Mouse (Mus musculus) heart, postnatal 10 days (tissue): ENCODE results near the gene Ska3. TPM values are rescaled to one million over a fixed set of nuclear protein-coding genes. Genes with fewer than 3 reads are reported as not detected.
A peak's percentile ranks its signal among the peaks of the same experiment; 100 is the strongest.
"Not testable (repeated sequence)": the region's sequence is repeated elsewhere in the genome, so short reads cannot be mapped to it uniquely, and the experiment has no call there.

Experiments
- DNase-seq, 2 experiments: peaks; one replicate each; pipeline ENCODE4 v3.0.0; 2021
- intact Hi-C: fragments of 180-260 bp; cut with DNase I; formaldehyde crosslinking; loops from one replicate; pipeline ENCODE4 v1.15.1; 2025
- total RNA-seq, 2 experiments: library from RNA; stranded (reverse); gene quantifications; 2 replicates each; pipeline ENCODE4 v1.2.3; 2021

The Ska3 gene
- 1 to 10 TPM; 2.6 to 2.9 TPM for total RNA-seq

GRCm38 (mm10) chr14:57825788-57826751 is at the start of gene Ska3, which contains the start of gene Mrpl57:
Gene Ska3, minus strand, starts transcription at chr14:57826185.
Gene Mrpl57, plus strand, starts transcription at chr14:57826234.
- intact Hi-C loops: loop anchor here (5.0 kb wide), 1 partner anchor 86 kb away; no protein-coding TSS in a partner anchor
- DNase-seq: peak; percentile 95 to 97

DNA sequence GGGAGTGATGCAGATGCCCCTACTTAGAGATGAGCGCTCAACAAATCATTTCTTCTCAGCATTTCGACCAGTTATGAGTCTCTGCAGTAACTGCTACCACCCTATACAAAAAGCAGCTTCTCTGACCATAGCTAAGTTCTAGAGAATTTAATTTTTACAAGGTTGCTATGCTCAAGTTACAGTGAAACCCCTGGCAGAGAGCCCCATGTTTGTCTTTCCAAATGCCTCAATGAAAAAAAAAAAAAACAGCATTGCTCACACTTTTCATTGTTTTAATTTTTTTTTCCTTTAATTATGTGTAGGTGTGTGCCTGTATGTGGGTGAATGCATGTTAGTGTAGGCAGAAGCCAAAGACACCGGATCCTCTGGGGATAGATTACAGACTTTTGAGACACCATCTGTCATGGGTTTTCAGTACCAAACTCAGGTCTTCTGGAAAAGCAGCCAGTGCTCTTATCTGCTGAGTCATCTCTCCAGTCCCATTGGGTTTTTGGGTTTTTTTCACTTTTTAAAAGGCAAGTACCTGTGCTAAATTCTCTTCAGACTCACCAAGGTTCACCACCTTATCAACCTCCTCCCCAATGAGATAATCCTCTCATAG is 40.8 kb upstream of the Ska3 start:
- intact Hi-C loops: no loop called here
- DNase-seq: no peak

DNA sequence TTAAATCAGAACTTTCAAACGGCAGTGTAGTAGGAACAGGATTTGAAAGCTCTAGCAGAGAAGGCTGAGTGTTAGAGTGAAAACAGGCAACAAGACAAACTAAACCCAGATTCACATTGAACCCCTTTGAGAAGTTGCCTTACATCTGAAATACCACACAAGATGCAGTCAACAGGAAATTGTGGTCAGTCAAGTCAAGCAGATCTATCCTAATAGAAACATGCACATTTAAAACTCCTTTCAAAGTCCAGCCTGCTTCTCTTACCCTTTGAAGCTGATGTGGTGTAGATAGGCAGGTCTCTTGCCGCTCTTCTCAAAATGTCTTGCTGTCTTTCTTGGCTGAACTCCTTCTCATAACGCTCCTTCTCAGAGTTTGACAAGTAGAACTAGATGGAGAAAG is 39.3 kb upstream of the Ska3 start:
- intact Hi-C loops: no loop called here
- no peak for DNase-seq

DNA sequence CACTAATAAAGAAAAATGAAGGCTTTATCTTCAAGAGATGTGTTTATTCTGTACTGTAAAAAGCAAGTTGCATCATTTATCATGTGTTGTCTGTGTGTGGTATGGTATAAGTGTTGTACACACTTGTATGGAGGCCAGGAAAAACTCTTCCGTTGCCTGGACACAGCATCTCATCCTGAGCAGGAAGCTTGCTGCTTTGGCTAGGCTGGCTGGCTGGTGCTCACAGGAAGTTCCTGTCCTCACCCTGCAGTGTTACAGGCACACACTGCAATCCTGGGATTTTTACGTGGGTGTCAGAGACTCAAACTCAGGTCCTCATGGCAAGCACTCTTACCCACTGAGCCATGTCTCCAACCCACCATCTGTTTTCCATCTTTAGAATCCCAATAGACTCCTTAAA is 37.1 kb upstream of the Ska3 start:
- intact Hi-C loops: no loop called here
- peak in 1 of 2 experiments; percentile 13 for DNase-seq

GRCm38 (mm10) chr14:57861987-57862412 is 36.0 kb upstream of the Ska3 start:
- intact Hi-C loops: no loop called here
- no peak for DNase-seq

- intact Hi-C loops: no loop called here
- DNase-seq: peak; percentile 27 to 29
These were observed 33.5 kb upstream of the Ska3 start for GRCm38 (mm10) chr14:57859520-57859919.

- no peak for DNase-seq
- intact Hi-C loops: no loop called here
These were observed 32.6 kb upstream of the Ska3 start for GRCm38 (mm10) chr14:57858601-57859000.

DNA sequence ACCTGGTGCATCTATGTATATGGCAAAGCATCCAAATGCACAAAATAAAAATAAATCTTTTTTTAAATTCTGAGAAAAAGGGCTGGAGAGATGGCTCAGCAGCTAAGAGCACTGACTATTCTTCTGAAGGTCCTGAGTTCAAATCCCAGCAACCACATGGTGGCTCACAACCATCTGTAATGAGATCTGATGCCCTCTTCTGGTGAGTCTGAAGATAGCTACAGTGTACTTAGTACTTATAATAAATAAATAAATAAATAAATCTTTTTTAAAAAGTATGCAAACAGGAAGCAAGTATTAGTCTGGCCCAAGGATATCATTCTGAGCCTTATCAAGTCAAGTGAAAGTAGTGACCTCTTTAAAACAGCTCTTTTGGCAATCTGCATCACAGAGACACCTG is 30.1 kb upstream of the Ska3 start:
- intact Hi-C loops, DNase-seq: not testable (repeated sequence)

DNA sequence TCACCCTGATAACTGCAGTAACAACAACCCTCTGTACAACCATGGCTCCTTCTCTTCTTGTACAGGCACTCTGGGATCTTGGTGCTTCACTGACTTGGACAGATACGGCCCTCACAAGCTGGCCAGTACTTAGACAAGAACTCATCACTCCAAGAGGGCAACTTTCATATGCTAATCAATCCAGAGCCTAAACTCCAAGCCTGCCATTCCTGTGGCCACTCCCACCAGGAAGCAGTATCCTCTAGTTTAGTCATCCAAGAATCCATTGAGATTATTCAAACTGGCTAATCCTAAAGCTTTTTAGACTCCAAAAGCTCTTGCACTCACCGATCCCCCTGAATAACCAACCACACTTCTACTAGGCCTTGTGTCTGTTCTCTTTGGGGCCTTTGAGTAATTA is 27.0 kb upstream of the Ska3 start:
- intact Hi-C loops: no loop called here
- DNase-seq: no peak

GRCm38 (mm10) chr14:57850330-57850729 is 24.3 kb upstream of the Ska3 start:
- no peak for DNase-seq
- intact Hi-C loops: no loop called here

DNA sequence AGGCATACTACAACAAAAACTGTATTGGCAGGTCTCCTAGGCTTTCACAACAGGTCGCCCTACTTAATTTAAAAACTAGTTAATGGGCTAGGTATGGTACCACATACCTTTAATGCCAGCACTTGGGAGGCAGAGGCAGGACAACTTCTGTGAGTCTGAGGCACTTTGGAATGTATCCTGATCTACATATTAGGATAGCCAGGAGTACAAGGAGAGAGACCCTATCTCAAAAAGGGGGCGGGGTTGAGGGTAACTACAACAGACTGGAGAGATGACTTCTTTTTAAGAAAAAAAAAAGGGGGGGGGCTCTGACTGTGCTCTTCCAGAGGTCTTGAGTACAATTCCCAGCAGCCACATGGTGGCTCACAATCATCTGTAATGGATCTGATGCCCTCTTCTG is 22.7 kb upstream of the Ska3 start:
- no peak for DNase-seq
- intact Hi-C loops: no loop called here

GRCm38 (mm10) chr14:57848061-57848460 is 22.1 kb upstream of the Ska3 start:
- DNase-seq, intact Hi-C loops: not testable (repeated sequence)

DNA sequence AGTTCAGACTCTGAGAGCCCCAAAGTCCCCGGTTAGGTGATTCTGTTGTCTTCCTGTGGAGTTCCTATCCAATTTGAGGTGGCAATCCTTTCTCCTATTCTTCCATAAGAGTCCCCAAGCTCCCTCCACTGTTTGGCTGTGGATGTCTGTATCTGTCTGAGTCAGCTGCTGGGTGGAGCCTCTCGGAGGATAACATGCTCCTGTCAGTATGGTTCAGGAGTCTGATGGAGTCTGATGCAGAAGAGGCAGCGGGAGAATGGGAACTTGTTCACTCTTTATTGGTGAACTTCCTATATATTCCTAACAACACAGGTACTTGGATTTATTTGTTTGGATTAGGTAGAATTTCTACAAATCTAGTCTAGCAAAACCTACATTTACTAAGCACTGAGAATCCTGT is 18.6 kb upstream of the Ska3 start:
- intact Hi-C loops: no loop called here
- no peak for DNase-seq

DNA sequence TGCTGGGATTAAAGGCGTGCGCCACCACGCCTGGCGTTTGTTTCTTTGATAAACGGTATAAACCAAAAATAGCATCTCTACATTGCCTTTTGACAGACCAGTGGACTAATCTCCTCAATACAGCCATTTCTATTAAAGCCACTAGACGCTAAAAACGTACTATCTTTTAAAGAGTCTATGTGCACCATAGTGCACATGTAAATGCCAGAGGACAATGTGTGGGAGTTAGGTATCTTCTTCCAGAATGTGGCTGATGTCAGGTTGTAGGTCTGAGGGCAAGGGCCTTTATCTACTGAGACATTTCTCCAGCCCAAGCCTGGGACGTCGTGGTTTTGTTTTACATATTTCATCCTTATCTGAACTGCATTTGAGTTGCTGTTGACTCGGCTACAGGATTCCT is 9.2 kb upstream of the Ska3 start:
- intact Hi-C loops: no loop called here
- no peak for DNase-seq

- DNase-seq: no peak
- intact Hi-C loops: no loop called here
These were observed 7.5 kb upstream of the Ska3 start for GRCm38 (mm10) chr14:57833526-57833925.

- no peak for DNase-seq
- intact Hi-C loops: loop anchor here (5.0 kb wide), 1 partner anchor 85 kb away; no protein-coding TSS in a partner anchor
These were observed 1.3 kb upstream of the Ska3 start for GRCm38 (mm10) chr14:57827284-57827683.

DNA sequence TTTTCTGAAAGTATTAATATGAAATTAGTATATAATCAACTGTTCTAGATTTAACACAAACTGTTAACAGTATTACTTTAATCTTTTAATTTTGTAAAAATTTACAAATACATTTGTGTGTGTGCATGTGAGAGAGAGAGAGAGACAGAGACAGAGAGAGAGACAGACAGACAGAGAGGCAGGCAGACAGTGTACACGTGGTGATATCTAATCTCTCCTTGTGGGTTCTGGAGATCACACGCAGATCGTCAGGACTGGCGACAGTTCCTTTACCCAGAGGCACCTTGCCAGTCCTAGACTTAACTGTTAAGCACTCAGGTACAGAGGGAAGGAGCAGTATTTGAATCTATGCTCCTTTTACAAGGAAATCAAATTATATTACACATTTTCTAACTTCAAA is 5.1 kb downstream of the Ska3 start:
- intact Hi-C loops: no loop called here

DNA sequence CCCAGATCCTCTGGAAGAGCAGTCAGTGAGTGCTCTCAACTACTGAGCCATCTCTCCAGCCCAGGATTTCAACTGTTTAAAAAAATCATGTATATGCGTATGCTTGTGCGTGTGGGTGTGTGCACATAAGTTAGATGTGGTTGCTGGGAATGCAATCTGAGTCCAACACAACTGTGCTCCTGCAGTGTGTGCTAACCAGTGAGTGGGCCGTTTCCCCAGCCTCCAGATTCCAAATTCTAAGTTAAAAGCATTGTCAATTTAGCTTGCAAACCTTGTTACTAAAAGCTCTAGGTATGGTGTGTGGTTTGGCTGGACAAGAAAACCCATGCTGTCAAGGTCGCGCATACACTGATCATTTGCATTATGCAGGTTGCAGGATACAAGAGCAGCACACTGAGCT is 14.1 kb downstream of the Ska3 start:
- no peak for DNase-seq
- intact Hi-C loops: no loop called here

More for the DNA sequence above, 5.1 kb downstream of the Ska3 start:
- DNase-seq: no peak

DNA sequence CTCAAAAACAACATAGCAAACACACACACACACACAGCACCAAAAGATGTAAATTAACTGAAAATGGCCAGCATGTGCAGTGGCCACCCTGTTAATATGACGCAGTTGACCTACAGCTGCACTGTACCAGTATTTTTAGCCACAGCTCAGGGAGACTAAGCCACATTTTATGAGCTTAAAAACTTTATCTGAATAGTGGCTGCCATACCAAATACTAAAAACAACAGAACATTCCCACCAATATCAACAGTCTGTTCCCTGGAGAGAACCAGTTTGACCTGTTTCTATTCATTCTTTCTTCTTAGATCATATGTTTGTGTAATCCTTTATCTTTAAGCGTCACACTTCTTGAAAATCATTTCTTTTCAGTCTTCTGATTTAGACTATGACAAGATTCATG is 15.1 kb downstream of the Ska3 start:
- intact Hi-C loops: no loop called here
- DNase-seq: no peak

DNA sequence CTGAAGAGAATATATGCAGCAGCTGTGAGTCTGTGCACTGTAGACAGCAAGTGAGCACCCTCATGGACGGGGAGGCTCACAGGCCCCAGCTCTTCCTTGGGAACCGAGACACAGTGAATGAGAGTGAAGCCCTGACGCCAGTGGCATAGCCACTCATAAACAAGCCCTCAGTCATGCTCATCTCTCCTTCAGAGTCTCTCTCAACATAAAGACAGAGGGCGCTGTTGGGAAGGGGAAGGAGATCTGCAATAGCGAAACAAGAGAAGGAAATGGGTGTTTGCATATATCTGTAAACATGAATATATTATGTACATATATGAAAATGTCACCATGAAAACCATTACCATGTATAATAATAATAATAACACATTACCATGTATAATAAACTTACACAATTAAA is 17.4 kb downstream of the Ska3 start:
- DNase-seq: peak in 1 of 2 experiments; percentile 22
- intact Hi-C loops: loop anchor here (1.0 kb wide), 1 partner anchor 102 kb away; no protein-coding TSS in a partner anchor

- intact Hi-C loops: no loop called here
These were observed 22.3 kb downstream of the Ska3 start for GRCm38 (mm10) chr14:57803731-57804130.

More at GRCm38 (mm10) chr14:57803731-57804130, 22.3 kb downstream of the Ska3 start:
- no peak for DNase-seq
